Mouse (Mus musculus): Measurements from ENCODE around the gene Prkcd.

- TF ChIP-seq POLR2A (IDR thresholded peaks at IDR 0.05; ENCODE audit: low read depth, low read length): no peak
- TF ChIP-seq CTCF (IDR thresholded peaks at IDR 0.05; ENCODE audit: extremely low read depth, insufficient read depth, insufficient read length, insufficient replicate concordance): no peak
These were observed 1.7 kb downstream of the Prkcd start for GRCm38 (mm10) chr14:30624277-30624721.

Data from spleen, adult 2 months (tissue).